Mouse (Mus musculus): ENCODE data around the gene Huwe1.

The Huwe1 gene

GRCm38 (mm10) chrX:151800701-151801511, at the start of gene Huwe1:
Gene Huwe1, plus strand, starts transcription at chrX:151800807.
- DNase-seq = peak; percentile 69

- DNase-seq = no peak
Observed at GRCm38 (mm10) chrX:151780348-151780747, 20.3 kb upstream of the Huwe1 start.

- no peak for DNase-seq
Observed at GRCm38 (mm10) chrX:151782939-151783338, 17.7 kb upstream of the Huwe1 start.

- DNase-seq = no peak
Observed at GRCm38 (mm10) chrX:151792766-151793165, 7.8 kb upstream of the Huwe1 start.

- no peak for DNase-seq
Observed at GRCm38 (mm10) chrX:151797970-151798369, 2.6 kb upstream of the Huwe1 start.

GRCm38 (mm10) chrX:151802328-151802955, 1.8 kb downstream of the Huwe1 start:
- peak; percentile 6 for DNase-seq

- DNase-seq = peak; percentile 93
Observed at GRCm38 (mm10) chrX:151802956-151803776, 2.6 kb downstream of the Huwe1 start.

GRCm38 (mm10) chrX:151803777-151804101, 3.1 kb downstream of the Huwe1 start:
- DNase-seq = peak; percentile 59

- DNase-seq = peak; percentile 14
Observed at GRCm38 (mm10) chrX:151804388-151804787, 3.8 kb downstream of the Huwe1 start.

GRCm38 (mm10) chrX:151811481-151811880, 10.9 kb downstream of the Huwe1 start:
- no peak for DNase-seq

- no peak for DNase-seq
Observed at GRCm38 (mm10) chrX:151813656-151814055, 13.0 kb downstream of the Huwe1 start.

GRCm38 (mm10) chrX:151817712-151818111, 17.1 kb downstream of the Huwe1 start:
- DNase-seq = no peak

- DNase-seq = no peak
Observed at GRCm38 (mm10) chrX:151828971-151829370, 28.4 kb downstream of the Huwe1 start.

GRCm38 (mm10) chrX:151831260-151831659, 30.7 kb downstream of the Huwe1 start:
- DNase-seq = no peak

GRCm38 (mm10) chrX:151832982-151833381, 32.4 kb downstream of the Huwe1 start:
- no peak for DNase-seq

- DNase-seq = no peak
Observed at GRCm38 (mm10) chrX:151859436-151859835, 58.8 kb downstream of the Huwe1 start.

GRCm38 (mm10) chrX:151910692-151911091, 110.1 kb downstream of the Huwe1 start:
- no peak for DNase-seq

GRCm38 (mm10) chrX:151912267-151912666, 111.7 kb downstream of the Huwe1 start:
- DNase-seq = no peak

GRCm38 (mm10) chrX:151929390-151929789, 128.8 kb downstream of the Huwe1 start:
- DNase-seq = no peak

- no peak for DNase-seq
Observed at GRCm38 (mm10) chrX:151938852-151939251, 138.2 kb downstream of the Huwe1 start.

GRCm38 (mm10) chrX:151946986-151947385, 146.4 kb downstream of the Huwe1 start:
- DNase-seq = no peak

- no peak for DNase-seq
Observed at GRCm38 (mm10) chrX:151947781-151948180, 147.2 kb downstream of the Huwe1 start.

GRCm38 (mm10) chrX:151950231-151950630, 149.6 kb downstream of the Huwe1 start:
- no peak for DNase-seq

- no peak for DNase-seq
Observed at GRCm38 (mm10) chrX:151951181-151951580, 150.6 kb downstream of the Huwe1 start.
